Mouse (Mus musculus) lung, adult 2 months (tissue): ENCODE data around the gene Cox16.

Experiments
- CTCF ChIP-seq: fragments of 200-500 bp; IDR thresholded peaks from 2 replicates; pipeline ENCODE4 v1.5.1; 2011; ENCODE audit warnings: mild to moderate bottlenecking, low read length, control low read depth; ENCODE audit not compliant: insufficient read depth
- POLR2A ChIP-seq: fragments of 200-500 bp; IDR thresholded peaks from 2 replicates; pipeline ENCODE4 v1.6.1; 2011; ENCODE audit warnings: low read depth, mild to moderate bottlenecking, control low read depth, low read length, borderline replicate concordance; ENCODE audit errors: extremely low read depth

- TF ChIP-seq POLR2A (peak; percentile 72; the same call in 1 of the 2 replicates), CTCF (no peak)
These were observed 47.5 kb upstream of the Cox16 start, which contains the start of the genes Gm20498 and Synj2bp for GRCm38 (mm10) chr12:81532316-81533028.
